Mouse (Mus musculus) C2C12 (cell line): ENCODE data around the gene Gramd1b.

Experiments
- CTCF ChIP-seq: IDR thresholded peaks from one replicate; pipeline ENCODE4 v1.5.1; 2011; ENCODE audit not compliant: control insufficient read depth, insufficient read depth, insufficient read length
- FOSL1 ChIP-seq: IDR thresholded peaks from one replicate; pipeline ENCODE4 v1.8.0; 2011; ENCODE audit warnings: mild to moderate bottlenecking, low read length; ENCODE audit not compliant: poor library complexity, insufficient read depth, severe bottlenecking
- MAX ChIP-seq: IDR thresholded peaks from one replicate; pipeline ENCODE4 v1.6.1; 2011; ENCODE audit warnings: mild to moderate bottlenecking, control low read depth
- MYOG ChIP-seq: IDR thresholded peaks from one replicate; pipeline ENCODE4 v1.6.1; 2011; ENCODE audit not compliant: control insufficient read depth, insufficient read length; ENCODE audit errors: extremely low read depth
- USF1 ChIP-seq: IDR thresholded peaks from one replicate; pipeline ENCODE4 v1.6.1; 2011; ENCODE audit warnings: low read depth, mild to moderate bottlenecking, control low read depth, moderate library complexity

DNA sequence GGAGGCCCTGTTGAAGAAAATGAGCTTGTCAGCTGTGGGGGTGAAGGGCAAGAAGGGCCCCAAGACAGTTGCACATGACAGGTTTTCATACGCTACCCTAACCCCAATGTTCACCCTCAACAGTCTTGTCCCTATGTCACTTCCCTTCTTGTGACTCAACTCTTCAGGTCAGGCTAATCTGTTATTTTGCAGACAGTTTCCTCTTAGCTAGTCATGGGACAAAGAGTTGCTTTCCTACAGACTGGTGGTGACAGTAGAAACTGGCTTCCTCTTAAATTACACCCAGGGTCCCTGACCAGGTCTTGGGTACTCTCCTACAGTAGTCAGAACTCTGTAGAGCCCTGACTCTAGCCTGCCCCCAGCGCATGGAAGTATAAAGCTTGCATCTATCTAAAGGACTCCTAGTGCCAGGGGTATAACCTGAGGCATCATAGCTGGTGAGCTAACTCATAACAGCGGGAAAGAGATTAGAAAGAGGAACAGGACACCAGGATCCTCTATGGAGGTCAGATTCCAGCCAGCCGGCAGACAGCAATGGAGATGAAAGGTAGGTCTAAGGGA, 206.9 kb downstream of the Gramd1b start:
- no peak for TF ChIP-seq USF1
- TF ChIP-seq MAX = no peak
- no peak for TF ChIP-seq CTCF
- no peak for TF ChIP-seq MYOG
- TF ChIP-seq FOSL1 = no peak
